ENCODE assay signal across 9 mouse cellular contexts in genomic region chr15:78532566-78533345, GRCm38 (mm10). TPM values are rescaled to one million over a fixed set of nuclear protein-coding genes. Genes with fewer than 3 reads are reported as not detected.
DNase-seq lines count a peak whose midpoint lies in the region; ATAC-seq and TF ChIP-seq lines count a peak whose summit lies in the region.
"Had no signal": no experiment of that assay in that cellular context is flagged by ENCODE, and none has a peak within 500 bp of the region (broad histone marks: within the 10 kb centered on the region; RNA-seq: fewer than 3 reads in every experiment).

No protein-coding gene starts in this region.

- DNase-seq in lung, adult 18-20 months = peak; percentile 77 to 83
- DNase-seq in lung, adult 2 months = no peak
- DNase-seq in lung, embryonic 14.5 days = peak; percentile 58
- no peak for DNase-seq in MN1 (ENCODE audit: low spot score)
- no peak for DNase-seq in heart, postnatal 36 days

- peaks cover 12% of the 10 kb centered on the region; the same call in 1 of the 2 replicates for H3K4me1 ChIP-seq in lung, adult 2 months (ENCODE audit: control insufficient read depth, insufficient read depth, low read length)
- H3K4me1 ChIP-seq in intestine, postnatal 0 days (replicated peaks; ENCODE audit: control insufficient read depth, insufficient read depth, low read length) = 0 out of 2 replicates have a peak, but pooled peaks cover 8% of the 10 kb centered on the region
- peaks cover 26% of the 10 kb centered on the region for H3K4me1 ChIP-seq in lung, embryonic 14.5 days (ENCODE audit: insufficient read depth)
- peaks cover 27% of the 10 kb centered on the region for H3K4me1 ChIP-seq in stomach, embryonic 14.5 days (ENCODE audit: control insufficient read depth, insufficient read depth, low read length)
- peaks cover 38% of the 10 kb centered on the region for H3K4me1 ChIP-seq in heart, embryonic 12.5 days (replicated peaks)

- ATAC-seq in intestine, postnatal 0 days = peak; percentile 64
- ATAC-seq in lung, embryonic 14.5 days (ENCODE audit: insufficient read depth) = peak; percentile 1
- ATAC-seq in stomach, embryonic 14.5 days (ENCODE audit: insufficient number of reproducible peaks, insufficient read depth, low FRiP score, low read depth) = peak; percentile 7; the same call in 1 of the 2 replicates
- no peak for ATAC-seq in heart, embryonic 12.5 days (ENCODE audit: insufficient number of reproducible peaks, low FRiP score)

- no peak overlapping the region for H3K9ac ChIP-seq in intestine, postnatal 0 days (ENCODE audit: low read depth, low read length)
- H3K9ac ChIP-seq in lung, embryonic 14.5 days = peak overlapping the region; percentile 4; the same call in 1 of the 2 replicates
- H3K9ac ChIP-seq in stomach, embryonic 14.5 days (replicated peaks; ENCODE audit: low read depth, low read length) = no peak overlapping the region
- no peak overlapping the region for H3K9ac ChIP-seq in heart, embryonic 12.5 days

- no peaks in the 10 kb centered on the region for H3K36me3 ChIP-seq in intestine, postnatal 0 days (ENCODE audit: control insufficient read depth, insufficient read depth)
- no peaks in the 10 kb centered on the region for H3K36me3 ChIP-seq in lung, embryonic 14.5 days (ENCODE audit: insufficient read depth)
- no peaks in the 10 kb centered on the region for H3K36me3 ChIP-seq in stomach, embryonic 14.5 days (ENCODE audit: control insufficient read depth, insufficient read depth, low read length)
- no peaks in the 10 kb centered on the region for H3K36me3 ChIP-seq in heart, embryonic 12.5 days

- no peaks in the 10 kb centered on the region for H3K9me3 ChIP-seq in intestine, postnatal 0 days (ENCODE audit: control insufficient read depth)
- no peaks in the 10 kb centered on the region for H3K9me3 ChIP-seq in lung, embryonic 14.5 days (ENCODE audit: low read depth, low read length)
- H3K9me3 ChIP-seq in stomach, embryonic 14.5 days (ENCODE audit: control insufficient read depth, low read depth, low read length) = no peaks in the 10 kb centered on the region
- no peaks in the 10 kb centered on the region for H3K9me3 ChIP-seq in heart, embryonic 12.5 days (replicated peaks)

- H3K4me3 ChIP-seq in lung, adult 2 months (replicated peaks; ENCODE audit: extremely low read depth, low read depth, low read length) = no peak overlapping the region
- H3K4me3 ChIP-seq in intestine, postnatal 0 days (ENCODE audit: low read depth, low read length) = no peak overlapping the region
- H3K4me3 ChIP-seq in lung, embryonic 14.5 days (ENCODE audit: low read depth, low read length) = no peak overlapping the region
- H3K4me3 ChIP-seq in stomach, embryonic 14.5 days (ENCODE audit: low read depth, low read length) = no peak overlapping the region
- no peak overlapping the region for H3K4me3 ChIP-seq in heart, embryonic 12.5 days

- no peak for TF ChIP-seq POLR2A in lung, adult 2 months (IDR thresholded peaks at IDR 0.05; ENCODE audit: borderline replicate concordance, extremely low read depth, low read depth, low read length)

- TF ChIP-seq CTCF in lung, adult 2 months (IDR thresholded peaks at IDR 0.05; ENCODE audit: insufficient read depth, low read length) = no peak
- TF ChIP-seq CTCF in intestine, postnatal 0 days (IDR thresholded peaks at IDR 0.05; ENCODE audit: low read depth) = no peak
- no peak for TF ChIP-seq CTCF in lung, embryonic 14.5 days (IDR thresholded peaks at IDR 0.05; ENCODE audit: low read depth)

- H3K4me2 ChIP-seq in intestine, postnatal 0 days (replicated peaks; ENCODE audit: low read depth) = peak overlapping the region; percentile 71; the same call in 1 of the 2 replicates
- H3K4me2 ChIP-seq in lung, embryonic 14.5 days = peak overlapping the region; percentile 56
- H3K4me2 ChIP-seq in stomach, embryonic 14.5 days (replicated peaks; ENCODE audit: low read depth, low read length) = no peak overlapping the region
- H3K4me2 ChIP-seq in heart, embryonic 12.5 days = no peak overlapping the region

- H3K27me3 ChIP-seq in intestine, postnatal 0 days (replicated peaks; ENCODE audit: control insufficient read depth, insufficient read depth, low read length) = no peaks in the 10 kb centered on the region
- no peaks in the 10 kb centered on the region for H3K27me3 ChIP-seq in lung, embryonic 14.5 days (ENCODE audit: insufficient read depth, low read length)
- no peaks in the 10 kb centered on the region for H3K27me3 ChIP-seq in stomach, embryonic 14.5 days (ENCODE audit: control insufficient read depth, insufficient read depth, low read length)
- peaks cover 7% of the 10 kb centered on the region; the same call in 1 of the 2 replicates for H3K27me3 ChIP-seq in heart, embryonic 12.5 days (replicated peaks)

- peak overlapping the region; percentile 84 for H3K27ac ChIP-seq in intestine, postnatal 0 days (ENCODE audit: low read depth, low read length)
- H3K27ac ChIP-seq in lung, embryonic 14.5 days (ENCODE audit: low read depth) = peak overlapping the region; percentile 90
- peak overlapping the region; percentile 87 for H3K27ac ChIP-seq in stomach, embryonic 14.5 days (ENCODE audit: low read length)
- no peak overlapping the region for H3K27ac ChIP-seq in heart, embryonic 12.5 days (ENCODE audit: poor library complexity, severe bottlenecking)

- intact Hi-C loops in heart, postnatal 36 days (cut with DNase I) = loop anchor here (1.0 to 10.0 kb wide), 4 partner anchors 18 to 278 kb away; no protein-coding TSS in a partner anchor

- WGBS in lung, adult 2 months = 58% methylated on average over 10 of the region's 10 CpGs
- WGBS in intestine, postnatal 0 days = 34% methylated on average over 10 of the region's 10 CpGs
- 55% methylated on average over 10 of the region's 10 CpGs for WGBS in lung, embryonic 14.5 days
- 62% methylated on average over 10 of the region's 10 CpGs for WGBS in stomach, embryonic 14.5 days
- WGBS in heart, embryonic 12.5 days = 74% methylated on average over 10 of the region's 10 CpGs

RNA-seq across cellular contexts. Expression of gene C1qtnf6, which starts 1.5 kb away (rescaled TPM):
- polyA plus RNA-seq in lung, adult 2 months (2012; rRNA removed) = 22.9 and 23.0 TPM in 2 replicates
- polyA plus RNA-seq in intestine, postnatal 0 days (2015; fragmentation: Nextera tagmentation; extraction: Ambion mirVana) = 14.3 and 16.0 TPM in 2 replicates
- 39.8 and 40.7 TPM in 2 replicates for polyA plus RNA-seq in lung, embryonic 14.5 days (2014; fragmentation: Nextera tagmentation; extraction: Ambion mirVana)
- 38.8 and 42.0 TPM in 2 replicates for polyA plus RNA-seq in stomach, embryonic 14.5 days (2014; fragmentation: Nextera tagmentation; extraction: Ambion mirVana)
- 30.4 and 32.4 TPM in 2 replicates for polyA plus RNA-seq in heart, embryonic 12.5 days (2016; fragmentation: Nextera tagmentation; extraction: Ambion mirVana)
- 10 to 100 TPM; 26.2 to 41.8 TPM for total RNA-seq in heart, postnatal 36 days (2021)

RNA-seq across cellular contexts. Expression of gene Sstr3, which starts 11.7 kb away (rescaled TPM):
- 0.02 and 0.03 TPM in 2 replicates for polyA plus RNA-seq in lung, adult 2 months (2012; rRNA removed)
- polyA plus RNA-seq in intestine, postnatal 0 days (2015; fragmentation: Nextera tagmentation; extraction: Ambion mirVana) = 0.05 and 0.10 TPM in 2 replicates
- polyA plus RNA-seq in lung, embryonic 14.5 days (2014; fragmentation: Nextera tagmentation; extraction: Ambion mirVana) = 0.08 TPM in 1 of 2 replicates, not detected in the other
- polyA plus RNA-seq in stomach, embryonic 14.5 days (2014; fragmentation: Nextera tagmentation; extraction: Ambion mirVana) = 0.12 TPM in 1 of 2 replicates, not detected in the other
- polyA plus RNA-seq in heart, embryonic 12.5 days (2016; fragmentation: Nextera tagmentation; extraction: Ambion mirVana) = 0.13 TPM in 1 of 2 replicates, not detected in the other
- total RNA-seq in heart, postnatal 36 days (2021) = not detected
- polyA plus RNA-seq: heart, embryonic 16.5 days had no signal

RNA-seq across cellular contexts. Expression of gene Il2rb, which starts 37.7 kb away (rescaled TPM):
- 11.0 and 12.8 TPM in 2 replicates for polyA plus RNA-seq in lung, adult 2 months (2012; rRNA removed)
- 0.58 and 0.63 TPM in 2 replicates for polyA plus RNA-seq in intestine, postnatal 0 days (2015; fragmentation: Nextera tagmentation; extraction: Ambion mirVana)
- polyA plus RNA-seq in lung, embryonic 14.5 days (2014; fragmentation: Nextera tagmentation; extraction: Ambion mirVana) = 0.12 TPM in 1 of 2 replicates, not detected in the other
- polyA plus RNA-seq in stomach, embryonic 14.5 days (2014; fragmentation: Nextera tagmentation; extraction: Ambion mirVana) = 0.34 and 0.41 TPM in 2 replicates
- polyA plus RNA-seq in heart, embryonic 12.5 days (2016; fragmentation: Nextera tagmentation; extraction: Ambion mirVana) = 0.09 TPM in 1 of 2 replicates, not detected in the other
- under 1 TPM; 0.39 to 0.54 TPM for total RNA-seq in heart, postnatal 36 days (2021)

RNA-seq across cellular contexts. Expression of gene Rac2, which starts 39.8 kb away (rescaled TPM):
- polyA plus RNA-seq in lung, adult 2 months (2012; rRNA removed) = 145 and 187 TPM in 2 replicates
- 9.0 and 9.9 TPM in 2 replicates for polyA plus RNA-seq in intestine, postnatal 0 days (2015; fragmentation: Nextera tagmentation; extraction: Ambion mirVana)
- polyA plus RNA-seq in lung, embryonic 14.5 days (2014; fragmentation: Nextera tagmentation; extraction: Ambion mirVana) = 12.2 and 16.2 TPM in 2 replicates
- 9.4 and 15.9 TPM in 2 replicates for polyA plus RNA-seq in stomach, embryonic 14.5 days (2014; fragmentation: Nextera tagmentation; extraction: Ambion mirVana)
- 5.5 and 6.9 TPM in 2 replicates for polyA plus RNA-seq in heart, embryonic 12.5 days (2016; fragmentation: Nextera tagmentation; extraction: Ambion mirVana)
- 1 to 10 TPM; 2.7 to 7.4 TPM for total RNA-seq in heart, postnatal 36 days (2021)

Comparison
In these comparisons a context has a peak if more than half of its experiments do, and no peak if none do; other contexts are left out.
1. DNase-seq: peak in lung, adult 18-20 months (2 of 2) and lung, embryonic 14.5 days (single experiment); none in lung, adult 2 months (single experiment), MN1 (single experiment) and heart, postnatal 36 days (0 of 2).
2. H3K4me2 ChIP-seq: peak in intestine, postnatal 0 days (single experiment) and lung, embryonic 14.5 days (single experiment); none in stomach, embryonic 14.5 days (single experiment) and heart, embryonic 12.5 days (single experiment).